Mouse (Mus musculus) adrenal gland (tissue): ENCODE measurements at regions not wholly inside any gene's neighbourhood (a gene's known extent, or its start where the extent isn't known, plus 50 kb on each side); places are given as distances from the start of the nearest gene placed in this dataset.
"Not testable (repeated sequence)": the region's sequence is repeated elsewhere in the genome, so short reads cannot be mapped to it uniquely, and the experiment has no call there.

Experiments
- intact Hi-C: fragments of 180-260 bp; cut with DNase I; formaldehyde crosslinking; loops from one replicate; pipeline ENCODE4 v1.15.1; 2025

DNA sequence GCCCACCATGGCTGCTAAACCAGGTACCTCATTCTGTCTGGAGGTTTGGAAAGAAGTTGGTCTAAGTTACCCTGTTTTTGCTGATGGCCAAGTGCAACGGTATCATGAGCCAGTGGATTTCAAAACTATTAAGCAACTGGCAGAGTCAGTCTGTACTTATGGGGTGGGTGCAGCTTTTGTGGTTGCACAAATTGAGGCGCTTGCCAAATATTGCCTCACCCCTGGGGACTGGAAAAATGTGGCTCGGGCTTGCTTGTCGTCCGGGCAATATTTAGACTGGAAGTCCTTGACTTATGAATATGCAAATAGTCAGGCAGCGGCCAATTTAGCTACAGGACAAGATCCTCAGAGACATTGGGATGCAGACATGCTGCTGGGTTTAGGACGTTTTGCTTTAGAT, 110.2 kb downstream of the Olfr164 start:
- intact Hi-C loops = loop anchor here (2.0 kb wide), 1 partner anchor 99 kb away; no protein-coding TSS in a partner anchor

DNA sequence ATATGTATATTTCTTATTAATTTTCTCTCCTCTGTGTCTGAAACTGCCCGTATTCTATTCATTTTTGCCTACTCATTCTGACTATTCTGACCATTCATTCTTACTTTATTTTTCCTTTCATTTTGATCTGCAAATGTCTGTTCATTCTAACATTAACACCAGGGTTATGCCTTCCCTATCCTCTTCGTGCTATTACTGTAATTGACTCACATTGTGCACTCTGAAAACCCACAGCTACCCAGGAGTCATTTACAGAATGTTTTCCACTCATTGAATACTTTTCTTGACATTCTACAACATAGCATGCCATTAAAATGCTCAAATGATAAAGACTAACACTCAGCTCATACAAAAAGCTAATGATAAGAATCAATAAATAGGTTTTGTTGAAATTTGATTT, 112.9 kb downstream of the Olfr164 start:
- intact Hi-C loops = no loop called here

DNA sequence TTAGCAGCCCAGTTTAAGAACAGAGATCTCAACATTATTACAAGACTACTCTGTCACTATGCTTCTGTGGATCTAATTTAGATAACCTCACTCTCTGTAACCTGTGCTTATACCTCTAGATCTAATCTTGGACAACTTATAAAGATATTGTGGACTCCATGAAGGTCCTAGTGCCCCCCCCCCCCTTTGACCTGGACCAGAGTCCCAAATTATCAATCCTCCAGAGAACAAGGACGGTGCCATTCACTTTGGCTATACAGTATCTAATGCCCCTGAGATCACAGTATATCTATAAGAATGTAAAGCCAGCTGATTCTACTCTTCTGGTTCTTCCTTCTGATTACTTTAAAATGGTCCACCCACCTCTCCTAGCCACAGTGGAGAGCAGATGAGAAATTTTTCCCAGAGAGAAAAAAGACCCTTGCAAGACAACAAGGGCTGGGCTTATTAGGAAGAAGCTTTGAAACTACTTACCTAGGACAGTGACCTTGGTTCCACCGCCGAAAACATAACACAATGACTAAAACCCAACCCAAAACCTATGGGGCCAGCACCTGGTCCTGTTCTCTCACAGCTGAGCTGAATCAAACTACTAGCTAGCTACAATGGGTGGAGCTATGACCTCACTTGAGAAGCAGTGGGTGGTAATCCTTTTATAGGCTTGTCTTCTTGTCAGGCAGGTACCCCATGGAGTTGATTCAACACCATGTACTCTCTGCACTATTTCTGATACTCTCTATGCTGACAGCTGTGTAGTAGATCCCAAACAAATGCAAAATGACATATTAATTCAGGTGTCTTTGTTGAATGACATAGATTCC, 113.9 kb downstream of the Olfr164 start:
- intact Hi-C loops = no loop called here

DNA sequence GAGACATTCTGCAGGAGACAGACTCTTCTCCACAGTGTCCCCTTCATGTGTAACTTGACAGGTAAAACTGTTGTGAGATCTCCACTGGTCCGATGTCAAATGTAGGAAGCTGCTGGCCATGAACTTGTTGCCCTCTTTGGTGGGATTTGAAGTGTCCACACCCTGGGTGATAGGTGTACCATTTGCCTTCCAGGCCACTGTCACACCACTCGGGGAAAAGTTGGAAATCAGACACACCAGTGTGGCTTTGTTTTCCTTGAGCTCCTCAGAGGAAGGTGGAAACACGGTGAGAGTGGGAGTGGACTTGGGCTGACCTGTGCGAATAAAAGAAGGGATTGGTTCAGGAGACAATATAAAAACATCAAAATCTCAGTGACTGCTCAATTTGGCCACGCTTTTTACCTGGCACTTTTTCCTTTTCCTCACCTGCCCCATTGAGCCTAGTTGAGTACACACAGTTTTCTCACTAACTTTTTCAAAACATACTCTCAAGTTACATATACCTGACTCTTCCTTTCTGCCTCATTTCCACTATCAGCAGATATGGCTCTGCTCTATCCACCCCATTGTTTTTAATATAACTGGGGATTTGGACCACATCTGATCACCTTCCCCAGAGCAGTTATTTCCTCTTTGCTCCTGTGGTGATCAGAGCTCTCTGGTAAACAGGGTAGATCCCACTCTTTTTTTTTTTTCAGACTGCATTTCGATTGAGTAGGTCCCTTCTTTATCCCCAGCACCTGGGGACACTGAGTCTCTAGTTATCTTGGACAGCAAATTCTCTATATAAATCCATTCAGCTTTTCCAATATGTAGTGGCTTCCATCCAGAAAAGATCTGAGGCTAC, 115.1 kb downstream of the Olfr164 start:
- intact Hi-C loops = no loop called here

DNA sequence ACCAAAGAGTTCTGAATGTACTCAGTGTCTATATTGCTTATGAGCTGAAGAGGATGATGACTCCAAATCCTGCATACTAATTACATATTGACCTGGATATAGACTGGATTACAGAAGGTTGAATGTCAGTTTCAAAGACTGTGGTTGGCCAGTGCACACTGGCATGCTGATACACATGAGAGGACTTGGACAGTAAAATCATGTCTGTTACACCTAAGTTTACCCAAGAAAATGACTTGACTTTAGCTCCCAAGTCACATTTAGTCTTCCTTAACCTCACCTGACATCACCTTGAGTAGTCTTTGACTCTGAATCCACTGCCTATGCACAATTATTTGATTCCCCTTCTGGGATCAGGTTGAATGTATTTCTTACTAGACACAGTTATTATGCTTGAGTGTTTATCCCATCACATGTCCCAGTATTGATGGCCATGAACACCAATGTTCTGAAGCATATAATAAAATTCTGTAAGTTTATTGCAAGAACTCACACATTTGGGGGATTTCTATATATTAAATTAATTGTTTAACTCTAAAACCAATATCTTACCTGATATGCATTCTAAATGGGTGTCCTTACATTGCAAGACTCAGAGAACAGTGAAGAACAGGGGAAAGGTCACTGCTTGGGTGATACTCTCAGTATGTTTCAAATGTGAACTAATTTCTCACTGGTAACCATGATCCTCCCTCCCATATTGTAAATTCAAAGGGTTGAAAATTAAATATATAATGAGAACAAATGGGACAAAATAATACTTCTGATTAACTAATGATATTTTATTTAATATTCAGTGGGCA, 116.0 kb downstream of the Olfr164 start:
- intact Hi-C loops = no loop called here

DNA sequence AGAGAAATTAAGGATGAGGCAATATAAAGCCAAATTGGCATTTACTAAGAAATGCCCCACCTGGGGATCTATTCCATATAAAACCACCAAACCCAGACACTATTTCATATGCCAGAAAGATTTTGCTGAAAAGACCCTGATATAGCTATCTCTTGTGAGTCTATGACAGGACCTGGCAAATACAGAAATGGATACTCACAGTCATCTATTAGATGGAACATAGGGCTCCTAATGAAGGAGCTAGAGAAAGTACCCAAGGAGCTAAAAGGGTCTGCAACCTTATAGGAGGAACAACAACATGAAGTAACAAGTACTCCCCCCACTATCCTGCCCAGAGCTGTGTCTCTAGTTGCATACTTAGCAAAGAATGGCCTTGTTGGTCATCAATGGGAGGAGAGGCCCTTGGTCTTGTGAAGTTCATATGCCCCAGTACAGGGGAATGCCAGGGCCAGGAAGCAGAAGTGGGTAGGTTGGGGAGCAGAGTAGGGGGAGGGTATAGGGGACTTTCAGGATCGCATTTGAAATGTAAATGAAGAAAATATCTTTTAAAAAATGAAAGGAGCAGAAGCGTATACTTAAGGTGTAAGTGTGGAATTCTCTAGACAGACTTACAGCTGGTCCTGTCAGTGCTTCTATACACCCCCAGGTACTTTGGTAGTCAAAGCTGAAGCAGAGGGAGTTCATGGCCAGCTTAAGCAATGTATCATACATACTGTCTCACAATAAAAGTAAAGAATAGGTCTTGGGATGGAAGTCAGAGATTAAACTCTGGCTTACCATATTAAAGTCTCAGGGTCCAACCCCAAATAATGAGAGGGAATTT, 128.2 kb downstream of the Olfr164 start:
- intact Hi-C loops = no loop called here

DNA sequence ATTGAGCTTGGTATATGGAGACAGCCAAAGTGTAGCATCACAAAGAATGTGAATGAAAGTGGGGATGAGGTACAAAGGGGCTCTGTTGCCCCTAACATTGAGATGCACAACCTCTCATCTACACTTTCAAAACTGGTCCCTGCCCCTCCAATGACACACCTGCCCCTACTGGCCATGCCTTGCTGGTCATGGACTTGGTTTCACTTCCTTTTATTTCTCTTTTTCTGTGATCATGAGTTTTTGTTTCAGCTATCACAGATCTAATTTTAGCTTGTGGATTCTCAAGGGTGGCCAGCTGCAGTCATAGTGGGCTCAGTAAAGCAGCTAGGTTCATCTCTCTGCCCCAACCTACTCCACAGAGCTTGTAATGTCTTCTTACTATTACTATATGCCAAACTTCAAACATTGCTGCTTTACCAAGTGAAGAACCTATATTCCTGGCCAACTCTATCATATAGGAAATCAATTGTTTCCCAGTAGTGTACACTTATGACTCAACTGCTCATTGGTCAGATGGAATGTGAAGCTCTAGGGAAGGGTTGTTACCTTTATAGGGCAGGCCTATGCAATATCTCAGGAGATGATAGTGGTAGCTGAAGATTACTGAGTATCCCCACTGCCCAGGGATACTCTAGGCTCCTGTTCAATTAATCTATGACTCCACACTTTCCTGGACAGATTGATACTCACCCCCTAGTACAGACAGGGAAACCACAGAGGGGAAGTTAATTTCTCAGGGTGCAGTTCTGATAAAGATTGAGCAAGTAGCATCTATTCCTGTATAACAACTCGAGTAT, 134.5 kb downstream of the Olfr164 start:
- intact Hi-C loops = no loop called here

DNA sequence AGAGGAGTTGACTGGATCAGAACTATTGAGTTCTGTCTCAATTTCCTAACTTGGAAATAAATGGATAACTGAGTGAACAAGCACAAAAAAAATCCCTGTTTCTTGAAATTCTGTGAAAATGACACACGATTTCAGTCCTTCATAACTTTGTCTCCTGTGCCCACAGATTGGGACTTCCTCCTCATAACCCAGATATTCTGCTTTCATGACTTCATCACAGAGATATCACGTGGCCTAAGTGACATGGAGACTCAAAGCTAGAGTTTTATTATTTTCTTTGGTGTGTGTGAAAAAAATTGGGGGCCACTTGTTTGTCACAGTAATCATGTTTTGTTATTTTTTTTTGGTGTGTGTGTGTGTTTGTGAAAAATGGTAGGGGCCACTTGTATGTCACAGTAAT, 160.8 kb downstream of the Olfr164 start:
- intact Hi-C loops = no loop called here

DNA sequence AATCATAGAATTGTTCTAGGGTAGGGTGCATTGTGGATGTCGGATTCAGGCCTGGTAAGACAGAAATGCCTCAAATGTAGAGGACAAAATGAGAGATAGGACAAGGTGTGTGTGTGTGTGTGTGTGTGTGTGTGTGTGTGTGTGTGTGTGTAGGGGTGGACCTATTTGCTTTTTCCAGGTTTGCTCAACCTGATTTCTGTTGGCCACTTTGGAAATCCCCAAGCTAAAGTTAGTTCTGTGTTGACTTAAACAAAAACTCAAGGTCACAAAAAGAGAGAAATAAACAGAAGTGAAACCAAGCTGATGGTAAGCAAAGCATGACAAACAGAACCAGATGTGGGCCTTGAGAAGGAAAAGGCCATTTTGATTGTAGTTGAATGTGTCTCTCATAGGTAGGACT, 161.4 kb downstream of the Olfr164 start:
- intact Hi-C loops = not testable (repeated sequence)

DNA sequence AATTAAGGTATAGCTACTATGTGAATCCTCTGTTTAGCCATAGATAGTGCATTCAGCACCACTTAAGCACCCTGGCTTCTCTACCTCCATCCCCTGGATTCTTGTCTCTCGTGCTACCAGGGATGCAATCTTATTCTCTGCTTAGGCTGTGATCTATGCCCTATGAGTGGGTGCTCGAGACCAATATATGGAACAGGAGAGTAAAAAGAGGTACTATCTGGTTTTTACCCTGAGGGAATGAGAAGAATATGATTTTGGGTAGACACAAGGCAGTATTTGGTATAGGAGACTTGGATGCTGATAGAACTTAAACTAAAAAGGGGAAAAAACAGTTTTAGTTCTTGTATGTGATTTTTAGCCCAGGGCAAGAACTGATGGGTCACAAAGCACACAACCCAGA, 162.8 kb downstream of the Olfr164 start:
- intact Hi-C loops = no loop called here

DNA sequence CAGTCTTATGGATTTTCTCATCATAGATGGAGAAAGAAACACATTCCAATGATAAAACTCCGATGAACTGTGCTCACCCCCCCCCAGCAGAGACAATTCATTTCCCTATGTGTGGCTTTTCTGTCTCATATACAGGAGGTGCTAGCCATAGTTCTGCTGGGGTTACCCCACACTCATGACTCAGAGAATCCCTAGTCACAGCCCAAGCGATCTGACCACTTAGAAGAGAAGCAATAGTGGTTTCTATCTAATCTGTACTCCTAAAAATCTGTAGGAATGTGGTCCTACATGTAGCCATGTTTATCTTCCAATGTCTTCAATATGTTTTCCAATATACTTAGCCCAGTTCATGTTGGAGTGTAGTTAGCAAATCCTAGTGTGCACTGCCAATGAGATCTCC, 163.3 kb downstream of the Olfr164 start:
- intact Hi-C loops = no loop called here

DNA sequence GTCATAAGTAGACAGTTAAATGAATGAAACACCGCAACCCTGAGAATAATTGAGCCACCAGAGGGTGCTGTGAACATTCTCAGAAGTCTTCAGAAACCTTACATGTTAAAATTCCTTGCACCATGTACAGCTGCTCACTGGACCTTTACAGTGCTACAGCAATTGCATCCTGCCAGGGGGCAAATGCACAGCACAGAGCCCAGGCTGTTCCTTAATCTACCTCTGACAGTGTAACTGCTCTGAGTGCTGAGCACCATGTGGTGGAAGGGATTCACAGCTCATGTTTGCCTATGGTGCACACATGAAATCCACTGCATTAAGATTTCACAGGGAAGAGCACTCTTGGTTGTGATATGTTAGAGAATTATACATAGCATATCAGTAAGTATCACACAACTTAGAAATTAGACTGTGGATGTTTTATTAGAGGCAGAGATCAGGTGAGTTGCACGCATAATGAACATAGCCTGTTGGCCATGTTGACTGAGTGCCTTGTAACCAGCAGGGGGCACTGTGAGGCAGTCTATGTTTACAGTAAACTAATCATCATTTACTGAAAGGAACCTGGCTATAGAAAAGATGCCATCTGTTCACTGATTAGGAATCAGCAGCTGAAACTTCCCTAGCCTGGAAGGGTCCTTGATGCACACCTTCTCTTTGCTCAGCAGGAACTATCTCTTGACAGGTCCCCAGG, 167.4 kb downstream of the Olfr164 start:
- intact Hi-C loops = no loop called here
